Mouse (Mus musculus) natural killer cell, adult 2 months (primary cell): ENCODE results near the gene Foxl1.

Experiments used
- DNase-seq, 2 experiments: peaks; one replicate each; pipeline ENCODE4 v3.0.0; 2022; ENCODE audit warnings: low spot score in 2 of 2

Foxl1 gene

DNA sequence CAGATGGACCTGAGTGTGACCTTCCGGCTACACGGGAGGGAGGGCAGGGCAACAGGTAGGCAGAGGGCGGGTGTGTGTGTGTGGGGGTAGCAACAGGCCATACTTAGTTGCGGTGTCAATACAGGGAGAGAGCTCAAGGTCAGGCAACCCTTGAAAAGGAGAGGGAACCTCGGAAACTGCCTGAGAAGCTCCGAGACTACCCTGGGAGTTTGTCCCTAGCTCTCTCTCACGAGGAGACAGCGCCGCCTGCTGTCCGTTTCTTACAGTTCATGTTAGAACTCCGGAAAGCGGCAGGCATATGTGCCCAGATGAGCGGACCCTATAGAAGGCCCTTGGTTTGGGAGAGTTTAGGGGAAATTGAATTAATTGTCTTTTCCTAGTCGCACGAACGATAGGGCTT, 35.1 kb upstream of the Foxl1 start:
- DNase-seq = peak; percentile 65 to 71

DNA sequence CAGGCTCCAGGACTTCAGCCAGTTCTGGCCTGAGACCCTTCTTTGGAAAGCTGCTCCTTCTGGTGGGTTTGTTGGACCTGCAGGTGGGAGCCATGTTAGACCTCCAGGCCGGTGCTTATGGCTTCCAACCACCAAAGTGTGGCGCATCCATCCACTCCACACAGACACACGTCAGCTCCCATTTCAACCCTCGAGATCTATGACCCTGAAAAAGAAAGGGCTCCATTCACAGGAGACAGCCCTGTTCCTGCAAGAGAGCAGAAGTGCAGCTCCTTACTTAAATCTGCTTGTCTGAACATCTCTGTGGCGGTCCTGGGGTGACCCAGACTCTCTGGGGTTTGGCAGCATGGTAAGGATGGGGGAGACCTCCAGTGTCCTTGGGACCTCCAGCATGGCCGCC, 34.2 kb upstream of the Foxl1 start:
- no peak for DNase-seq

DNA sequence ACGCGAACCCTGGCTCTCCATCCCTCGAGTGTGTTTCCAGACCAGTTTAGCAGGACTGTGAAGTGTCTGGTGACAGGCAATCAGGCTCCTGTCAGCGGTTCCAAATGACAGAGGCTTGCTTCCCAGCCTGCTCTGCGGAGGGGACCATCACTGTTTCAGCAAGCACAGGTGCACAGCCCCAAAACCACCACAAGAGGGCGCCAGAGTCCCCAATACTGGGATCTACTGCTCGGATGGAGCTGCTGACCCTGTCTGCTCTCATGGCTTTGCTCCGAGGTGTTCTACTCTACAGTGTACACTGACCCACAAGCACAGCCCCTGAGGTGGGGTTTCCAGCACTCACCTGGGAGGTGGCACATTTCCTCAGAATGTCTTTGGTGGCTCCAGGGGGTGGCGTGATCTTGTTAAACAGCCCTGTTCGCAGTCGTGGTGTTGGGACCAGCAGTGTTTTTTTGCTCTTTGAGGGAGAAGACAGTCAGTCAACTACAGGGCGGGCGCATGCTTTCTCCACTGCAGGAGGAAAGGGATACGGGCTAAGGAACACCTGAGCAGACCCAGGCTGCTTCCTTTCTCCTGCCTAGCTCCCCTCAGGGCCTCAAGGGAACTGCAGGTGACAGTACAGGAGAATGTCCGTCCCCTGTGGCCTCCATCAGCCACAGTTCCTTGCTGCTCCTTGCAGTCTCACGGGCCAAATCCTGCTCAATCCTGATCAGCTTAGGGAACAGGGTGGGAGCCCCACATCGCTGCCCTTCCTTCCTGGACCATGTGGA, 23.5 kb upstream of the Foxl1 start:
- peak; percentile 62 to 73 for DNase-seq

DNA sequence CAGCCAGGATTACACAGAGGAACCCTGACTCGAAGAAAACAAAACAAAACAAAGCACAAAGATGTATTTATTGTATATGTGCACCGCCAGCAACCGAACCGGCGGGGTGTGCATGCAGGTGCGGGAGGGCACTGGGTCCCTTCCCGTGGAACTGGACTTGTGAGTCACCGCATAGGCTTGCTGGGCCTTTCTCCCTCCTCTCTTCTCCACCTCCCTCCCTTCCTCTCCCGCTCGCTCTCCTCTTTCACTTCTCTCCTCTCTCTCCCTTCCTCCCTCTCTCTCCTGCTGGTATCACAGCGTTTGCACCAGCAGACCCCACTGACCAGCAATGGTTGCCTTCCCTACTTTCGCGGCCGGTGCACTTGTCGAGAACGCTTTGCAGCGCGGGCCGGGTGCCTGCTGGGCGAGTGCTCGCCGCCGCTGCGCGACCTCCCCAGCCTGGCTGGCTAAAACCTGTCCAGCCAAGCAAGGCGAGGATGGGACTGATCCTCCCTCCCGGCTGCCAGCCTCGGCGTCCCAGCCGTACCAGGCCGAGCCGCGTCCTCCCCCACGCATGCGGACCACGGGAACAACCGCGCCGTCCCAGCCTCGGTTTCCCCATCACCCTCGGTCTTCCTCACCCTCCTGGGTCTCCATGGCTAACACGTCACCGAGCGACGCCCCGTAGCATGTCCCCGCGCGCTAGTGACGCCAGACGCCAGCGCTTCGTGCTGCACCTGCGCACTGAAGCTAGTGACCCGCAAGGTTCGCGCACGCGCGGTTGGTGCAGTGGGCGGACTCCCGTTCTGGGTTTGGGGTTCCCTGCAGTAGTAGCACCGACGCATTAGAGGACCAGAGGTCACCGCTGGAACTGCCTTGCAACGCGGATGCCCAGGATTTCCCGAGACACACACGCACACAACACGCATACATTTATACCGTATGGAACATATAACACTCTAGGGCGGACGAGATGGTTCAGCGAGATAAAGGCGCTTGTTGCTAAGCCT, 19.8 kb upstream of the Foxl1 start, which contains the start of gene Mthfsd:
Gene Mthfsd, minus strand, starts transcription at position 725 of the 989 bp plus-strand sequence.
- DNase-seq = peak; percentile 97 to 98

DNA sequence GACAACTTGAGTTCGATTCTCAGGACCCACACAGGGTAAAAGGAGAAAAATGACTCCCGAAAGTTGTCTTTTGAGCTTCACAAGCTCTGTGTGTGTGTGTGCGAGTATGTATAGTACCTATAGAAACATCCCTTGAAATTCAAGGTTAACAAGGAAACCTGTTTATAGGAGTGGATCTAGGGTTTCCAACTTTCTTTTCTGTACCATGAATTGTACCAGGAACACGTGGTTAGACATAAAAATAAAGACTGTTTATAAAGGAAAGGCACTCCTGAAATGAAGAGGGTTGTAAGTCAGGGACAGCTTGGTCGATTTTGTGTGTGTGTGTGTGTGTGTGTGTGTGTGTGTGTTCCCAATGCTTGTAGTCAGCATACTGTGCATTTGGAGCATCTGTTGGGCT, 19.1 kb upstream of the Foxl1 start:
- no peak for DNase-seq

DNA sequence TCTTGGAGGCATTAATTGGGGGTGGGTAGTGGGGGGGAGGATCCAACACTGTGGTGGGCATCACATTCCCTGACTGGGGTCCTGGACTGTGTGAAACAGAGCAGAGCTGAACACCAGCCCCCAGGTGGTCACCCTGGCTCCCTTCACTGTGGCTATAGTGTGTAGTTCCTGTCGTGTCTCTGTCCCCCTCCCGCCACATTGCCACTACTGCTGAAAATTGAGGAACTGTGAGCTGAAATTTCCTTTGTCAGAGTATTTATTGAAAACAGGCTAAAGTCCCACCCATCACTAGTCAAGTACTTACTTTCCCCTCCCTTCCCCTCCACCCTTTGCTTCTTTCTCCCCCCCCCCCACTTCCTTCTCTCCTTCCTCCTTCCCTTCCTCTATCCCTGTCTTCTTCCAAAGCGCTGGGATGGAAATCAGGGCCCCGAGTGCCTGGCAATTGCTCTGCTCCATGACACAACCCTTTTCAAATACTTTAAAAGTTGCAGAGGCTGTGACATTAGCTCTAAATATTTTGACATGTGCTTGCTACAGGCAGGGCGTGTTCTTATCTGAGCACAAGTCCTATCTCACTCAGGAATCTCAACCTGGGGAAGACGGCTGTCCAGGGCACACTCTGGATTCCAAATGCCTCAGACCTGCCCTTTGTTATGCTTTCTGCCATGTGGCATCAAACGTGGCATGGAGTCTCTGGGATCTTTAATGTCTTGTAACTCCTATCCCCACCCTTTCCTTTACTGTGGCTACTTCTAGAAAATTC, 16.4 kb upstream of the Foxl1 start:
- no peak for DNase-seq

DNA sequence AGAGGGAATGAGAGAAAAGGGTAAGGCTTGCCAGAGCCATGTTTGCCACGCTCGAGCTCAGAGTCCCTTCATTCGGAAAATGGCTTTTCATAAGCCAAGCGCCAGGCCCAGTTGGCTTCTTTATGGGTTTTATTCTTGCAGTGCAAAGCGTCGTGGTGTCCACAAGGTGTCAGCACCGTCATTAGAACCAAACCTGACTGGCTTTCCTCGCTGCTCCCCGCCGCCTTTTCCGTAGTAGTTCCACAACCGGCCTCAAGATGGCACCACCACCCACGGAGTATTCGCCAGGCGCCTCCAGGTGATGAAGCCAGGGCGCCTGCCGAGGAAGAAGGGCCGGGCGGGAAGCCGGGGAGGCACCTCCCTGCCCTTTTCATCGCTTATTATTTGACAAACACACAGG, 14.5 kb upstream of the Foxl1 start:
- DNase-seq = peak; percentile 93 to 95

DNA sequence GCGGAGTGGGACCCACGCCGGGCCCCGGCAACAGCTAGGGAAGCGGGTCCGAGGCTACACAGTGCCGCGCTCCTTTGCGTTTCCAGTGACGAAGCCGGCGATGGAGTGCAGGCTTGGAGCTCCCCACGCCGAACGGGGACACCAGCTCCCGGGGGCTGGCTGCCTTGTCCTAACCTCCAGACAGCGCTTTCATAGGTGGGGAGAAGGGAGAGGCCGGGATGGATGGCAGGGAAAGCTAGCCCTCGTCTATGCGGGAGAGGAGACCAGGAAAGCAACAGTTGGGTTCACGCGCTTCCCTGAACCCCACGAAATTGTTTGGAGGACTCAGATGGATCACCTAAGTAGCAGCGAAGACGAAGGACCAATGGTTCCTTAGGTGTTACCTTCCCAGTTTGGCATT, 12.6 kb upstream of the Foxl1 start:
- DNase-seq = no peak

DNA sequence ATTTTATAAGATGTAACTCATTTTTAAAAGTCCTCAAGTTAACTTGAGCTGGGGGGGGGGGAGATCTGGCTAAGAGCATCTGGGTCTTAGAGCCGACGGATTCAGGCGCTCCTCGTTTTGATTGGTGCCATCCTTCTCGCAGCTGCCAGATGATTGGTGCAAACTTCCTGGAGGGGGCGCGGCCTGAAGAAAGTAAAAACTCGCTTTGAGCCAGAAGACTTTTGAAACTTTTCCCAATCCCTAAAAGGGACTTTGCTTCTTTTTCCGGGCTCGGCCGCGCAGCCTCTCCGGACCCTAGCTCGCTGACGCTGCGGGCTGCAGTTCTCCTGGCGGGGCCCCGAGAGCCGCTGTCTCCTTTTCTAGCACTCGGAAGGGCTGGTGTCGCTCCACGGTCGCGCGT, 11.8 kb upstream of the Foxl1 start, which contains the start of gene Foxc2:
Gene Foxc2, plus strand, starts transcription at position 224 of the 400 bp plus-strand sequence.
- peak; percentile 50 to 64 for DNase-seq

DNA sequence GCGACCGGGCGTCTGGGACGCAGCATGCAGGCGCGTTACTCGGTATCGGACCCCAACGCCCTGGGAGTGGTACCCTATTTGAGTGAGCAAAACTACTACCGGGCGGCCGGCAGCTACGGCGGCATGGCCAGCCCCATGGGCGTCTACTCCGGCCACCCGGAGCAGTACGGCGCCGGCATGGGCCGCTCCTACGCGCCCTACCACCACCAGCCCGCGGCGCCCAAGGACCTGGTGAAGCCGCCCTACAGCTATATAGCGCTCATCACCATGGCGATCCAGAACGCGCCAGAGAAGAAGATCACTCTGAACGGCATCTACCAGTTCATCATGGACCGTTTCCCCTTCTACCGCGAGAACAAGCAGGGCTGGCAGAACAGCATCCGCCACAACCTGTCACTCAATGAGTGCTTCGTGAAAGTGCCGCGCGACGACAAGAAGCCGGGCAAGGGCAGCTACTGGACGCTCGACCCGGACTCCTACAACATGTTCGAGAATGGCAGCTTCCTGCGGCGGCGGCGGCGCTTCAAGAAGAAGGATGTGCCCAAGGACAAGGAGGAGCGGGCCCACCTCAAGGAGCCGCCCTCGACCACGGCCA, 11.1 kb upstream of the Foxl1 start:
- no peak for DNase-seq

DNA sequence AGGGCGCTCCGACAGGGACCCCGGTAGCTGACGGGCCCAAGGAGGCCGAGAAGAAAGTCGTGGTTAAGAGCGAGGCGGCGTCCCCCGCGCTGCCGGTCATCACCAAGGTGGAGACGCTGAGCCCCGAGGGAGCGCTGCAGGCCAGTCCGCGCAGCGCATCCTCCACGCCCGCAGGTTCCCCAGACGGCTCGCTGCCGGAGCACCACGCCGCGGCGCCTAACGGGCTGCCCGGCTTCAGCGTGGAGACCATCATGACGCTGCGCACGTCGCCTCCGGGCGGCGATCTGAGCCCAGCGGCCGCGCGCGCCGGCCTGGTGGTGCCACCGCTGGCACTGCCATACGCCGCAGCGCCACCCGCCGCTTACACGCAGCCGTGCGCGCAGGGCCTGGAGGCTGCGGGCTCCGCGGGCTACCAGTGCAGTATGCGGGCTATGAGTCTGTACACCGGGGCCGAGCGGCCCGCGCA, 10.5 kb upstream of the Foxl1 start:
- no peak for DNase-seq

DNA sequence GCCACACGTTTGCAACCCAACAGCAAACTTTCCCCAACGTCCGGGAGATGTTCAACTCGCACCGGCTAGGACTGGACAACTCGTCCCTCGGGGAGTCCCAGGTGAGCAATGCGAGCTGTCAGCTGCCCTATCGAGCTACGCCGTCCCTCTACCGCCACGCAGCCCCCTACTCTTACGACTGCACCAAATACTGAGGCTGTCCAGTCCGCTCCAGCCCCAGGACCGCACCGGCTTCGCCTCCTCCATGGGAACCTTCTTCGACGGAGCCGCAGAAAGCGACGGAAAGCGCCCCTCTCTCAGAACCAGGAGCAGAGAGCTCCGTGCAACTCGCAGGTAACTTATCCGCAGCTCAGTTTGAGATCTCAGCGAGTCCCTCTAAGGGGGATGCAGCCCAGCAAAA, 9.8 kb upstream of the Foxl1 start:
- no peak for DNase-seq

DNA sequence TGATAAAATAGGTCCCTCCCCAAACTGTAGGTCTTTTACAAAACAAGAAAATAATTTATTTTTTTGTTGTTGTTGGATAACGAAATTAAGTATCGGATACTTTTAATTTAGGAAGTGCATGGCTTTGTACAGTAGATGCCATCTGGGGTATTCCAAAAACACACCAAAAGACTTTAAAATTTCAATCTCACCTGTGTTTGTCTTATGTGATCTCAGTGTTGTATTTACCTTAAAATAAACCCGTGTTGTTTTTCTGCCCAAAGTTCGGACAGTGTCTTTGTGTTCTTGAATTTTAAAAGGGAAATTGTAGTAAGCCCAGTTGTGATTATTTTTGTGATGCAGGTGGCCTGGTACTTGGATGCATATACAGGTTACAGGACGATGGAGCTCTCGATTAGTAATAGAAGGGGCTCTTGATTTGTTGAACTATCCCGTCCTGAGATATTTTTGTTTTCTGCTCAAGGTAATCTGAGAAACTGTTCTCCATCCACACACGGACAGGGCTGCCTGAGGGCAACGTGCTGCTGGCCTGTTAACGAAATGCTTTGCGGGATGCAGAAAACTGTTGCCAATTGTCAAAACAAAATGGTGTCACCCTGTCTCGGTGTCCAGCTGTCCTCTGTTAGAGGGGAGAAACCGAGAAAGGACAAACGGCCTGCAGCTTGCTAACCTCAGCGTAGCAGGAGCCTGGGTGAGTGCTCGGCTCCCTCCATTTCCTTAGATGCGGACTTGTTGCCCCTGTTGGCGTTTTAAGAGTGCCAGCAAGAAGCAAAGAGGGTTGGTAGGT, 8.9 kb upstream of the Foxl1 start:
- no peak for DNase-seq

DNA sequence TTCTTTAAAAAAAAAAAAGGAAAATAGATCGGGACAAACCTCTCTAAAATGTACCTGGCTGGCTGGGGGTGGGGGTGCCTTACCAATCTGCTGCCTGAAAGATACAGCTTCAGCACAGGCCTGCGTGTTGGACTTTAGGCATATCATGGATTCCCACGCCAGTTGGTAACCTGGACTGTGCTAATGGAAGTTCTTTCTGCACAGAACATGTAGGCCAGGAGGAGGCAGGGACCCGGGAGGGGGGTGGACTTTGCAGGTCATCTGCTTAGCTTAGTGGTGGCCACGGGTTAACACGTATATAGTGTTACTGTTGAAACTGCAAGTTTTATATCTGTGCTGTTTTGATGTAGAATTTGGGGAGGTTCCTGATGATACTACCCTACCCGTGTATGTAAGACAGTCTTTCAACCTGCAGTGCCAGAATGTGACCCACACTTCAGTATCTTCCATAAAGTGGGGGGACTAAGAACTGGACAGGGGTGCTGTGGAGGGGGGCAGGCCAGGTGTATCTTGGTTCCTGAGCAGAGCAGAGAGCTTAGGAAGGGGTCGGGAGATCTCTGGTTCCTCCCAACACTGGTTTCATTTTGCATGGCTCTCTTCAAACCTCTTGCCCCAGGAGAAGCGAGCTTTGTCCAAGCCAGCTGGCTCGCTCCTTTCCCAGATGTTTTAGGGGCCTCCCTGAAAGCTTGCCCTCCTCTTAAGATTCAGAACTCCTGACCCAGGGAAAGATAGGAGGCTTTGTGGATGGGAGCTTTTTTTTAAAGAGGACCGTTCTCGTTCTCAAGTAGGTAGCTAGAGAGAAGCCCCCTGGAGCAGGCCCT, 7.9 kb upstream of the Foxl1 start:
- no peak for DNase-seq

DNA sequence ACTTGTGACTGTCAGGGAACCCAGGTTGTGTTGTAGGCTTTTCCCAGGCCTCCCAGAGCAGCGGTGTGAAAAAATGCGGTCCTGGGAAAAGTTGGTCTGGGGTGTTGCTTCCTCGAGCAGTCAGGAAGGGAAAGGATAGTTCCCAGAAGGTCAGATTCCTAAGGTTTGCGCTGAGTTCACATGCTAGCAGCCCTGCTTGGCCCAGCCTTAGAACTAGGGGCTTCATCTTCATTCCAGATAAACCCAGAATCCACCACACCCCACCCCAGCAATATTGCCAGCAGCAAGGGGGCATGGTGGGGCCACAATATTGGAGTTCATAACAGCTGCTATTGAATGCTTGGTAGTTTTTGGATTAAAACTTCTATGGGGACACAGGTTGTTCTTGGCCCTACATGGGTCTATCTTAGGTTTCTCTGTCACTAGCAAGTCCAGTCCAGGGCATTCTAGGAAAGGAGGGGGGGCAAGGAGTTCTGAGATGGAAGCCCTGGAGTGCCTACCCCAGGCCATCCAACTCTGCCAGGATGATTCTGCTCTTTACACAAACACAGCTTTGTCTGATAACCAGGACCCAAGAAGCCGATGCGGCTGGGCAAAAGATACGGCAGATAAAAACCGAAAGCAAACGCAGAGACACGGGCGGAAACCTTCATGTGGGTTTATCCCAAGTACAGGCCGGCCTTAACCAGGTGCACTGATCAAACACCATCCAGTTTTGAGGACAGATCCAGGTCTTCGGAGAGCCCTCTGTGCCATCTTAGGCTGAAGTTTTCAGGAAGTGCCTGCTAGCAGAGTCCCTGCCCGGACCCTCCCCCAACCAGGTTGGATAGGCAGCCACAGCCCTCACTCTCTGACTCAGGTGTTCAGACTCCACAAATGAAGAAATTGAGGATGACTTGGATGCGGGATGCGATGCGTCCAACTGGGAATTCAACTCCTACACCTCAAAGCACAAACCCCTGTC, 7.0 kb upstream of the Foxl1 start:
- DNase-seq = no peak

DNA sequence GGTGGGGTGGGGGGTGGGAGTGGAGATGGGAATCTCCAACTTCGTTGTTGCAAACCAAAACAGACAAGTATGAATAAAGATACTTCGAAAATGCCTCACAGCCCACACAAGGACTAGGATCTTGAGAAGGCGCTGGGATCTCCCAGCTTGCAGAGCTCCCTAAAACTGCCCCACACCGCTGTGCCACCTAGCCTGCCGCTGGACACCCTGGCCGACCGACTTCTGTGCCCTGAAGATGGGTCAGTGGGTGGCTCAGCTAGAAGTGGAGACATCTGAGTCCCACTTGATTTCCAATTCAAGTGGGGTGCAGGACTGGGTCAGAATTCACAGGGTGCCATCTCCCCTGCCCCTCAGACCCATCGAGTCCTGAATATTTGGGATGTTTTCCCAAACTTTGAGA, 6.0 kb upstream of the Foxl1 start:
- no peak for DNase-seq

DNA sequence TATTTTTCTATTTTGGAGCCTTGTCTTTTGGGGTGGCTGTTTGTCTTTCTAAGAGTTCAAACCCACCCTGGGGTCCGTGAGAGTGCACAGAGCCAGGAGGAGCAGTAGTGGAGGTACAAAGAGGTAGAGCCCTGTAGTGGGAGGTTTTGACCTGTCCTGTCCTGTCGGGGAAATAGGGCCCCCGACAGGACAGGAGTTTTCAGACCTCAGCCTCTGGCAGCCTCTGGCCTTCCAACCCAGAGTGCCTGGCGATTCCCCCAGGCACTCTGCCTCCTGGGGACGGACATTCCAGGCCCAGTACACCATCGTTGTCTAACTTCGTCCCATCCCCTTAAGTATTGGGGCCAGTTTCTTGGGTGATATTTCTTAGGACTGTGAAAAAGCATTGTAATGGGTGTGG, 5.4 kb upstream of the Foxl1 start:
- no peak for DNase-seq

DNA sequence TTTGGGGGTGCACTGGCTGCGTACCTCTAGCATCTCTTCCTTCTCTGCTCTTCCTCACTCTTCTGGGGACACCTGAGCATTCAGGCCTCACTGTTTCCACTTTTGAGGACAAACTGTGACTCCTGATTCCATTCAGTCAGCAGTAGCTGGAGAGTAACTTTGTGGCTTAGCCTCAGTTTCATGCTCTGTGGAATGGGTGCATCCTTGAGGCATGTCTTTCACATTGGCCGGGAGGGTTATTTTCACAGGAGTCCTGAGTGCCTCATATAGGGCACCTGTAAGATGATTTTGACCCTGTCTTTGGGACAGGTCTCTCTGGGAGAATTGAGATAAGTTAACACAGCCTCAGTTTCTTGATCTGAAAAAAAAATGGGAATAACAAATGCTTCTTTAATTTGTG, 4.6 kb upstream of the Foxl1 start:
- DNase-seq = no peak
